In genomic region chr13:69932695-69933550, GRCm38 (mm10) we compare ENCODE assay signal across 11 mouse cellular contexts.
DNase-seq lines count a peak whose midpoint lies in the region; ATAC-seq lines count a peak whose summit lies in the region.
"Had no signal": no experiment of that assay in that cellular context is flagged by ENCODE, and none has a peak within 500 bp of the region (broad histone marks: within the 10 kb centered on the region; RNA-seq: fewer than 3 reads in every experiment).

No protein-coding gene starts in this region.

- ATAC-seq in cerebellum, adult (ENCODE audit: insufficient number of reproducible peaks, low FRiP score, low TSS enrichment): 0 out of 2 replicates have a peak, but pooled peaks have one; percentile 6
- ATAC-seq in hindbrain, embryonic 12.5 days (ENCODE audit: low FRiP score): peak; percentile 36
- ATAC-seq in midbrain, embryonic 16.5 days: no peak; the same call in 1 of the 2 replicates

- peak overlapping the region; percentile 38 for H3K4me2 ChIP-seq in hindbrain, embryonic 12.5 days (replicated peaks)
- H3K4me2 ChIP-seq in midbrain, embryonic 16.5 days (ENCODE audit: low read length): peak overlapping the region; percentile 51
- H3K4me2 ChIP-seq: heart, embryonic 13.5 days; liver, embryonic 11.5 days had no signal

- H3K27me3 ChIP-seq in hindbrain, embryonic 12.5 days: no peaks in the 10 kb centered on the region; the same call in 1 of the 2 replicates
- no peaks in the 10 kb centered on the region for H3K27me3 ChIP-seq in midbrain, embryonic 16.5 days (ENCODE audit: control insufficient read depth, insufficient read depth, low read depth, low read length)
- H3K27me3 ChIP-seq: heart, embryonic 13.5 days had no signal

- H3K4me1 ChIP-seq in hindbrain, embryonic 12.5 days: peaks cover 11% of the 10 kb centered on the region
- H3K4me1 ChIP-seq in midbrain, embryonic 16.5 days (ENCODE audit: control insufficient read depth, insufficient read depth, low read length): peaks cover 23% of the 10 kb centered on the region
- H3K4me1 ChIP-seq: heart, embryonic 13.5 days had no signal

- no peak overlapping the region for H3K9ac ChIP-seq in hindbrain, embryonic 12.5 days
- no peak overlapping the region; the same call in 1 of the 2 replicates for H3K9ac ChIP-seq in midbrain, embryonic 16.5 days (ENCODE audit: low read depth, low read length)
- H3K9ac ChIP-seq: heart, embryonic 13.5 days had no signal

- peak overlapping the region; percentile 74 for H3K27ac ChIP-seq in hindbrain, embryonic 12.5 days
- H3K27ac ChIP-seq in midbrain, embryonic 16.5 days (ENCODE audit: low read length): peak overlapping the region; percentile 89
- H3K27ac ChIP-seq: heart, embryonic 13.5 days had no signal

- no peak overlapping the region for H3K4me3 ChIP-seq in hindbrain, embryonic 12.5 days
- no peak overlapping the region for H3K4me3 ChIP-seq in midbrain, embryonic 16.5 days (ENCODE audit: low read depth, low read length)
- H3K4me3 ChIP-seq: heart, embryonic 13.5 days had no signal

- H3K9me3 ChIP-seq in hindbrain, embryonic 12.5 days (replicated peaks): no peaks in the 10 kb centered on the region
- no peaks in the 10 kb centered on the region for H3K9me3 ChIP-seq in midbrain, embryonic 16.5 days (replicated peaks; ENCODE audit: control insufficient read depth, low read length, poor library complexity, severe bottlenecking)
- H3K9me3 ChIP-seq: heart, embryonic 13.5 days had no signal

- no peaks in the 10 kb centered on the region for H3K36me3 ChIP-seq in hindbrain, embryonic 12.5 days
- H3K36me3 ChIP-seq in midbrain, embryonic 16.5 days (ENCODE audit: control insufficient read depth, insufficient read depth, low read length): no peaks in the 10 kb centered on the region
- H3K36me3 ChIP-seq: heart, embryonic 13.5 days had no signal

- DNase-seq in cerebellum, adult 11-12 months: no peak
- DNase-seq in embryo, embryonic 11 days: peak; percentile 38
- no peak for DNase-seq in cerebellum, adult 9-10 months
- no peak for DNase-seq in kidney, postnatal 36 days
- DNase-seq in lung, postnatal 14 days: no peak
- DNase-seq: kidney, postnatal 25 days had no signal

- 54% methylated on average over 9 of the region's 9 CpGs for WGBS in hindbrain, embryonic 12.5 days
- 40% methylated on average over 9 of the region's 9 CpGs for whole genome bisulfite sequencing in midbrain, embryonic 16.5 days
